Mouse (Mus musculus): ENCODE data around the gene Sap30bp.

GRCm38 (mm10) chr11:115950719-115951118, 17.6 kb downstream of the Sap30bp start:
- TF ChIP-seq CTCF (IDR thresholded peaks at IDR 0.05; ENCODE audit: low read depth) (no peak), EP300 (IDR thresholded peaks at IDR 0.05; ENCODE audit: low read depth) (no peak)

All from heart, postnatal 0 days (tissue).